Mouse (Mus musculus) monocyte, adult 5-6 weeks (primary cell): Measurements from ENCODE around the gene C87436. TPM values are rescaled to one million over a fixed set of nuclear protein-coding genes. Genes with fewer than 3 reads are reported as not detected.
"Not testable (repeated sequence)": the region's sequence is repeated elsewhere in the genome, so short reads cannot be mapped to it uniquely, and the experiment has no call there.

Experiments
- ATAC-seq: fragments of 153-309, 156-312 bp; replicated peaks from 2 replicates; pipeline ENCODE4 v1.8.0; 2017; ENCODE audit warnings: mild to moderate bottlenecking; ENCODE audit not compliant: low TSS enrichment, insufficient number of reproducible peaks, severe bottlenecking, poor library complexity, low FRiP score
- total RNA-seq: library from RNA; stranded (forward); fragments of 200-1000, 200-491, 200-594 nt; gene quantifications from 3 replicates; pipeline ENCODE4 v1.2.3, GENCODE M21; 2017

The C87436 gene
- total RNA-seq, 1 experiment from 2014 or later: 43.0 TPM

GRCm38 (mm10) chr6:86475462-86476167, 37.4 kb downstream of the C87436 start:
- no peak for ATAC-seq

- ATAC-seq: no peak
These were observed 38.8 kb downstream of the C87436 start for GRCm38 (mm10) chr6:86476931-86477330.

- no peak for ATAC-seq
These were observed 41.1 kb downstream of the C87436 start for GRCm38 (mm10) chr6:86479311-86479710.

GRCm38 (mm10) chr6:86479816-86480188, 41.6 kb downstream of the C87436 start:
- no peak for ATAC-seq

- no peak for ATAC-seq
These were observed 42.1 kb downstream of the C87436 start for GRCm38 (mm10) chr6:86480189-86480831.

GRCm38 (mm10) chr6:86481871-86482270, 43.7 kb downstream of the C87436 start:
- ATAC-seq: no peak

- no peak for ATAC-seq
These were observed 47.9 kb downstream of the C87436 start for GRCm38 (mm10) chr6:86485943-86486640.

GRCm38 (mm10) chr6:86487358-86488148, 49.4 kb downstream of the C87436 start:
- peak; percentile 91 for ATAC-seq

- no peak for ATAC-seq
These were observed 49.9 kb downstream of the C87436 start for GRCm38 (mm10) chr6:86488149-86488485.

- peak; percentile 55 for ATAC-seq
These were observed 51.8 kb downstream of the C87436 start for GRCm38 (mm10) chr6:86489945-86490344.

GRCm38 (mm10) chr6:86490413-86490812, 52.2 kb downstream of the C87436 start:
- ATAC-seq: not testable (repeated sequence)

- ATAC-seq: 0 out of 2 replicates have a peak, but pooled peaks have one; percentile 29
These were observed 55.5 kb downstream of the C87436 start for GRCm38 (mm10) chr6:86493469-86494263.

- no peak for ATAC-seq
These were observed 56.6 kb downstream of the C87436 start for GRCm38 (mm10) chr6:86494767-86495166.

- no peak for ATAC-seq
These were observed 57.5 kb downstream of the C87436 start for GRCm38 (mm10) chr6:86495661-86496060.

GRCm38 (mm10) chr6:86496127-86496526, 58.0 kb downstream of the C87436 start:
- ATAC-seq: no peak

GRCm38 (mm10) chr6:86496585-86496984, 58.4 kb downstream of the C87436 start:
- ATAC-seq: no peak

- ATAC-seq: peak; percentile 24; the same call in 1 of the 2 replicates
These were observed 59.1 kb downstream of the C87436 start for GRCm38 (mm10) chr6:86497071-86497815.
